Mouse (Mus musculus) fat pad, adult 2 months (tissue): ENCODE measurements at regions not wholly inside any gene's neighbourhood (a gene's known extent, or its start where the extent isn't known, plus 50 kb on each side); places are given as distances from the start of the nearest gene placed in this dataset.
"Not testable (repeated sequence)": the region's sequence is repeated elsewhere in the genome, so short reads cannot be mapped to it uniquely, and the experiment has no call there.

Experiments used
- DNase-seq: peaks from one replicate; pipeline ENCODE4 v3.0.0-alpha.2; 2011; ENCODE audit warnings: low read depth, low spot score; ENCODE audit errors: extremely low read depth

DNA sequence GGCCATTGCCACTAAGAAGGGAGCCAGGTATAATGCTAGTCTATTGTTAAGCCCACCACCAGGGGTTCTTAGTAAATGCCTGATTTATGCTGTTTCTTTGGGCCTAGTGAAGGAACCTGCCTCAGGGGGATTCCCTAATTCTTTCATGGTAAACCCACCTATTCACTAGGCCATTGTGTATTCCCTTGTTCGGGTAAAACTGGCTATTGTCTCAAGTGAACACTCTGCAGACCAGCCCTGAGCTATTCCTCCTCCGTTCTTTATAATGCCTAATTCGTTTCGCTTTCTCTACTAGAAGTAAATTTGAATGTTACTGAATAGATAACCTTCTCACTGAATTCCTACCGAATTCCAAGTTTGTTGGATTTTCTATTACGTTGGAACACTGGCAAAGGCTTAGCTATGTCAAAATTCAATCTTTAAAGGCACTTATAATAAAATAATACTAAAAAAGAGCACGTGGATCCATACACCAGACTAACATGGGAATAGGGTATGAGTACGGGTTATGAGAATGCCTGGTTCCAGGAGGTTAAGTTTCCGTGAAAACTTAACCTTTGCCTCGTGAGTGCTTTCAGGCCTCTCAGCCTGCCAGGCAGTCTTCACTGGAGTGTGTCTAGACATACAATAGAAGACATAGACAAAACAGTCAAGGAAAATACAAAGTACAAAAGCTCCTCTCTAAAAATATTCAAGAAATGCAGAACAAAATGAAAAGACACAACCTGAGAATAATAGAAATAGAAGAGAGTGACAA, 536.8 kb upstream of the Cntn5 start:
- not testable (repeated sequence) for DNase-seq

DNA sequence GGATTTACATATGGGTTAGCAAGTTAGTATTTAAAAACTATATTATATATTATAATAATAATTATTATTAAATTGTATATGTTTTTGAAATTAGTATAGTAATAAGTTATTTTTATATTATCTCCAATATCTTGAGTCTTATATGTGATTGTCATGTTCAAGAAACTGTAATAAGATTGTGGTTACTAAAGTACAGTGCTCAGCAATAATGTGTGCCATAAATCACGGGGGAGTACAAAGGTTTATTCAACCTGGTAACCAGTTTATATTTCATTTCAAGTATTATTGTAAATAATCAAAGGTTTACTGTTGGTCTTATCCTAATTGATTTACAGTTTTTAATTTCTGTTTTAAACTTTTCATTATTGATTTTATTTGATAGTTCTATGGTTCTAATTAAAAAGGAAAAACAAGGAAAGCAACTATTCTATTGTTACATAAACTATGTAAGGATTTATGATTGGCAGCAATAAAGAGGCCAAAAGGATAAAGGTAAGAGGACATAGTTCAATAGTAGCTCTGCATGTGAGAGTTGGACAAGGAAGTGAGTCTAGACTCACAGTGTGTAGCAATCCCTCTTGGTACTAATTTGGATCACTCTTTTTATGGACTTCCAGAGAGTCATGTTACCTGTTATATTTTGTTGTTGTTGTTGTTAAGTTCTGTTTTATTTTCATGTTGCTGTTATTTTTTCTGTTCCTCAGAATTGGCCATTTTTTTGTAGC, 532.0 kb upstream of the Cntn5 start:
- DNase-seq: no peak

DNA sequence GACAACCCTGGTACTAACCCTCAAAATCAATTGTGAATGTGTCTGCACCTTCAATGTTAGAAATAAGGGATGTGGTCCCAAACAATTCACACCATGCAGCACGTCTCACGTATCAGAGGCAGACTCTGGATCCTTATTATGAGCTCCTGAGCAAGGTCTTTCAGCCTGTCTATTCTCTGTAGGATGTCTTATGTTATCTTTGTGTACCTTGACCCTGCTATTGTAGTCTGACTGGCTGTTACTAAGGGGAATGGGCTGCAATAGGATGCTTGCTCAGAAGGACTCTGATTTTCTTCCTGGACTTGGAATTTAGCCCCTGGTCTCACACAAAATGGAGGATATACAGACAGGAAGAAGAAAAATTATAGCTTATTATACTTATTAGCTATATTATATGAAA, 531.4 kb upstream of the Cntn5 start:
- DNase-seq: no peak

DNA sequence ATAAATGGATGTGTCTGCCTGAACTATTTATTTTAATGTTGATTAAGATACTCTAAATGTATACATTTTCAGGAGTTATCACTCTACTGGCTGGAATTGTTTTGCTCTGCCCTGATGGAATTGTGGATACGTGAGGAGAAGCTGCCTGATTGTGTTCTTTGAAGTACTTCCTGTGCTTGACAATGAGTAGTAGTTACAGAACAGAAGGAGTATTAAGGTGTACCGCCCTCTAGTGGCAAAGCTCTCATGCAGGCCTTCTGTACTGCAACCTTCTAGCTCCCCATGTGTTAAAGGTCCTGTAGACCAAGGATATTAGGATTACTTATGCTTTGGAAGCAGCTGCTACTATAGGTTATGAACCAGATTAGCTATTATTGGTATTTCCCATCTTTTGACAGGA, 530.4 kb upstream of the Cntn5 start:
- no peak for DNase-seq

DNA sequence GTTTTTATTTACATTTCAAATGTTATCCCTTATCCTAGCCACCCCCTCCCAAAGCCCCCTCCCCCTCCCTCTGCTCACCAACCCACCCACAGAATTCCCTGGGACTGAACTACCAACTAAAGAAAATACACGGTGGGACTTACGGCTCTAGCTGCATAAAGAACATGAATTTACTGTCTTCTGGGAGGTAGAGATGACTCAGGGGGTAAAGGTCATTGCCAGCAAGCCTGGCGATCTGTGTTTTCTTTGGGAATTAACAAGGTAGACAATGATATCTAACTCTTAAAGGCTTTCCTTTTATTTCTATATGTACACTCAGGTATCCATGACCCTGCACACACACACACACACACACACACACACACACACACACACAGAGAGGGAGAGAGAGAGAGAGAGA, 521.9 kb upstream of the Cntn5 start:
- no peak for DNase-seq

DNA sequence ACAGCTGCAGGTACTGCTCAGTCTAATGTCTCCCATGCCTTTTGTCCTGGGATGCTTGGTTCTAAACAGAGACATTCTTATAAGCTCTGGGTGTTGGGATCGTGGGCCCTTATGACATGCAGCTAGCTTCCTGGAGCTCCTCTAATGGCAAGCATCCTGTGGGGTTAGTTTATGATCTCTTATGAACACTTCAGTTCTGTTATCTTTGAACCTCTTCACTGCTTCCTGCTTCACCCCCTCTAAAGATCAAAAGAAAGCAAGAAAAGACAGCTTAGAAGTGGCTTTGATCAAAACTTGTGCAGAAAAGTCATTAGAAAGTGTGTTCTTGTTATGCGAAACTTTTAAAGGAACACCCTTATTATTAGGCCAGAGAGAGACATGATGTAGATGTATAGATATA, 492.3 kb upstream of the Cntn5 start:
- DNase-seq: no peak

DNA sequence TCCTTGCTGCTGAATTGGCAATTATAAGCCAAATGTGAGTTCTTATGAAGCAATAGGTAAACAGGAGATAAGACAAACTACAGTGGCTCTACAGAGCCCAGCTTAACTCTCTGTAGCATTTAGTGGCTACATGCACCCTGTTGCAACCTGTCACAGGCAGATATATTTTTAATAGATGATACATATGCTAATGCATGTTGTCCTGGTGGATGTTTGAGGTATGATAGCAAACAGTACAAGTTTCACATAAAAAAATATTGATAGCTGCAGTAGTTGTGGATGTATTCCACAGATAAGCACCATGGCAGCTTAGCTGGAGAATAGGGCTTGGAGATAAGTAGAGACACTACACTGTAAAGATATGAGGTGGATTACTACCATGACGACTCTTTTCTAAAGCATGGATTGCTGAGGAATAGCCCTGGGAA, 477.1 kb upstream of the Cntn5 start:
- no peak for DNase-seq

DNA sequence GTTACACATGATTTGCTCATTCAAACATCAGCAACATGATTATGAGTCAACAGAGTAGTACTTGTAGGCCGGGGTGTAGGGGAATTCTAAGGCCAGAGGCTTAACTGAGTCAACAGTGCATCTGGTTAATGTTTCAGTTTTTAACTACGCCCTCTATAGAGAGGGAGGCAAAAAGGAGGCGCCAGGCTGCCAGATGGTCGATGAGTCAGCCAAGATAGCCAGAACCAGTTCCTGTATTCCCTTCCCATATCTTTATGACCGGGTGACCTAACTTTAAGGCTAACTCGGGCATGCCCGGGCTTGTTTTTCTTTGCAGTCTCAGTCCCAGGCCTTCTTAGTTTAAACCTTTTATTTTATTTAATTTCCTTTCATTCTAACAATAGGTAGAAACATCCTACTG, 476.0 kb upstream of the Cntn5 start:
- no peak for DNase-seq

DNA sequence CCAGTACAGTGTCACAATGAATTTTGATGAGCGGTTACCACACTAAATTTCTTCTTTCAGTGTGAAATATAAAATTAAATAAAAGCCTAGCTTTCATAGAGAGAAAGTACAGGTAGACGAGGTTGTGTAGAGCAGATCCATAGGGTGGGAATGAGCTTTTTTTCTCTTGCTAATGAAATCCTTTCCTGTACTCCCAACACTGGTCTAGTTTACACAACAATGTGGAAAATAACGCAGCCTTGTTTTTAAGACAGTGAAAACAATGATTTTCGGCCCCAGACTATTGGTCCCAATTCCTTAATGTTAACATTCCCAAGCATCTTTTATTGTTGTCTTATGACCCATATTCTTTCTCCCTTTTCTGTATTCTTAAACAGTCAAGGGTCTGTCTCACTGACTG, 473.5 kb upstream of the Cntn5 start:
- DNase-seq: no peak

DNA sequence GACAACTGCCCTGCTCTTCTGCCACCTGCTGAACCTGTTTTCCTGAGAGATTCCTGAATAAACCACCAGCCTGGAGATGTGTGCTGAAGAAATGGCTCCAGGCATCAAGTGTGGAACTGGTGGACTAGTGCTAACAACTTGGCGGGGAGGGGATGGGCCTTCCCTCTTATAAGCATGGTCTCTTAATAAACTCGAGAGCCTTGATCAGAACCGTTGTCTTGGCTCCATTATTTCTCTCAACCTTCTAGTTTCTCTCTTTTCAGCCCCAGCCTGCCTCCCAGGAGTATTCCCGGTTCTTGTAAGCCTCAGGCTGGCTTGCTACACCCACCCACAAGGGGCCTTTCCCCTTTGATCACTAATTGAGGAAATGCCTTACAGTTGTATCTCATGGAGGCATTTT, 473.0 kb upstream of the Cntn5 start:
- no peak for DNase-seq

DNA sequence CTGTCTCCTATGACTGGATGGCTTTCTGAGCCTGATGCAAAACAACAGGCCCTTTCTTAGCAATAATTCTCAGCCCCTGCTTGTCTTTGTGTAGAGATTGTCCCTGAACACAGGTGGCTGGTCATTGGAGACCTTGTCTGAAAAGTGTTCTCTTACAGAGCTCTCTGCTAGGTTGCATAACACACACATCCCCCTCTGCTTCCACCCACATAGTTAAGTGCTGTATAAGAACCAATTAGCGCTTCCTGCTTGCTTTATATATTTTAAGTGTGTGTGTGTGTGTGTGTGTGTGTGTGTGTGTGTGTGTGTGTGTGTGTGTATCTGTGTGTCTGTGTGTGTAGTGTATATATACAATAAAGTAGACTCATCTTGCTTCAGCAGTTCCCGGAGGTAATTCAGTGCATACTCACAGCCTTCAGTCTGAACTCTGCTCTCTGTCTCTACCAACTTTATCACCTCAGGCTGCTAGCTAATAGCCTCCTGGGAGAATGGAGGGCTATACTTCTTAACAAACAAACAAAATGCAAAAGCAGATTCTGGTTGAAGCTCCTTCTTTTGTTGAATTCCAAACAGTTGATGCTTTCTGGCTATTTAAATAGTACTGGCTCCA, 468.8 kb upstream of the Cntn5 start:
- DNase-seq: no peak

DNA sequence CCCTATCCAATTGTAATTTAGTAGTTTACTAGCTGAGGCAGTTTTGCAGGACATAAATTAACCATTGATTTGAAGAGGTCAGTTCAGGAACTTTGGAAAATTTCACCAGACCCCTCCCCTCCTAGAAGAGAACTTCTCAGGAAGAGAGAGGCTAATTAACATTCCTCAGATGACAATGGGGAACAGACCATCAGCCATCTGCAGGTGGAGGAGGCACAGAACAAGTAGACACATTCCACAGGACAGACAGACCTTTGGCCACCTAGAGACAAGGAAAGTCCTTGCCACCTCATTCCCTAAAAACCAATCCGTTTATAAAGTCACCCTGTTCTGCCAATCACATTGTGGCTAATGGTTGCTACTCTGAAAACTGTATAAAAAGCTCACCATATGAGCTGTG, 463.5 kb upstream of the Cntn5 start:
- no peak for DNase-seq

DNA sequence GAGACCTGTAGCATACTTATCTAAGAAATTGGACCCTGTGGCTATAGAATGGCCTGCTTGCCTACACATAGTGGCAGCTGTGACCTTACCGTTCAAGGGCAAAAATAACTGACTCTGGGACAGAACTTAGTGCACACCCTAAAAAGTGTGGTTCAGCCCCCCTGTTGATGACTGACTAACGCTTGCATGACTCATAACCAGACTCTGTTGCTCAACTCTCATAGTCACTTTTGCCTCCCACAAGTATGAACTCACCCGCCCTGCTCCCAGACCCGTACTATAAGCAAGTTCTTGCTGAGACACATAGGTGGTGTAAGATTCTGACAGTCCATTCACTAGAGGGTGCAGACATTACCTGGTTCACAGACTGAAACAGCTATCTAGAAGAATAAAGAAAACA, 424.3 kb upstream of the Cntn5 start:
- DNase-seq: peak; percentile 5

DNA sequence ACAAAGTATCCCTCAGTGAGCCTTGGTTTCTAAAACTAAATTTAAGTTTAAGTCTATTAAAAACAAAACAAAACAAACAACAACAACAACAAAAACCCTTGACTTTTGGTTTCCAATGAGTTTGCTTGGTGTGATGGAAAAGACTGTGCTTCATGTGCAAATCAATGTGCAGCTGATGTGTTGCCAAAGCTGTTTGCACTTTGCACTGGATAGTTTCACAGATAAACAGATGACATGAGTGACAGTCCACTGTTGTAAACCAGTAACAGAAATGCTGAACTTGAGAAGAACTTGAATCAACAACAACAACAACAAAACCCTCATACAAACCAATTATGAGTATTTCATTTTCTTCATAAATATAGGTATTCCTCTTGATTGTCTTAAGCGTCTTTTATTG, 412.6 kb upstream of the Cntn5 start:
- no peak for DNase-seq

DNA sequence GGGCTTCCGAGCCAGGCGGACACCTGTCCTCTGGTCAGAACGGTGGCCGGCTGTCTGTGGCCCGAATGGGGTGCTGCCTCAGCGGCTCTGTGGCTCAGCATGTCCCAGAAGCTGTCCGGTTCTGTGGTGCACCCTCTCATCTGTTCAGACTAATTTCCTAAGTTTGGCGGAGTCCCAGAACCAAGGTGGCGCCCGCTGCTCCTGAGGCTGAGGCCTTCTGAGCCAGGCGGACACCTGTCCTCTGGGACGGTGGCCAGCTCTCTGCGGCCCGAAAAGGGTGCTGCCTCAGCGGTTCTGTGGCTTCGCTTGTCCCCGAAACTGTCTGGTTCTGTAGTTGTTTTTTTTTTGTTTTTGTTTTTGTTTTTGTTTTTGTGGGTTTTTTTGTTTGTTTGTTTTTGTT, 392.5 kb upstream of the Cntn5 start:
- not testable (repeated sequence) for DNase-seq

DNA sequence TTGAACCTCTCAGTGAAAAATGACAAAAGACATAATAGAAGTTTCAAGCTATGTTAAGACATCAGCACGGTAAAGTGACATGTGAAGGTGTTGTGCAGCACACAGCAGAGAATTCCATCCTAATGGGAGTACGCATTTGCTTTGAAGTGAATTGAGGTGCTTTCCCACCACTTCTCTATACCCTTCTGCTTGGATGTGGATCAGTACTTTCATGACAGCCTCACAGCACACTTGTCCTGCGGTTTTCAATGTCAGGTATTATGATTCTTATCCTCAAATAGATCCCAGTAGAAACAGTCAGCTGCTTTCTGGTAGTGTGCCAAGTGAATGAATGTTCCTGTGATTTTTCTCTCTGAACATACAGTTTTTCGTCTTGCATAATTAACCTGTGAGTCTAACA, 380.6 kb upstream of the Cntn5 start:
- no peak for DNase-seq

DNA sequence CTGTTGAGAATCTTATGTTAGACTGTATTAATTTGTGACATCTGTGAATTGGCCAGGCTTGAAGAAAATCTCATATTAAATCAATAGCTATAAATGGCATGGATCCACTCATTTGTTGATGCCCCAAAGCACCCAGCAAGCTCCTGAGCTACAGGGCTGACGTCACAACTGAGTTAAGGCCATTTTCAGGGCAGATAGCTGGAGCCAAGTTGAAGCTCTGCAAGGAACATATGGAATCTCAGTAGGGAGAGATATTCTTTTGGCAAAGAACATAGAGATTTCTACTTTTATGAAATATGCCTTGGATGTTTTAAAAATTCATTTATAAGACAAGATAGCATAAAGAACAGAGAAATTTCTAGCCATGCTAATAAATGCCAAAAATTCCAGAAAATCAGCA, 380.0 kb upstream of the Cntn5 start:
- no peak for DNase-seq

DNA sequence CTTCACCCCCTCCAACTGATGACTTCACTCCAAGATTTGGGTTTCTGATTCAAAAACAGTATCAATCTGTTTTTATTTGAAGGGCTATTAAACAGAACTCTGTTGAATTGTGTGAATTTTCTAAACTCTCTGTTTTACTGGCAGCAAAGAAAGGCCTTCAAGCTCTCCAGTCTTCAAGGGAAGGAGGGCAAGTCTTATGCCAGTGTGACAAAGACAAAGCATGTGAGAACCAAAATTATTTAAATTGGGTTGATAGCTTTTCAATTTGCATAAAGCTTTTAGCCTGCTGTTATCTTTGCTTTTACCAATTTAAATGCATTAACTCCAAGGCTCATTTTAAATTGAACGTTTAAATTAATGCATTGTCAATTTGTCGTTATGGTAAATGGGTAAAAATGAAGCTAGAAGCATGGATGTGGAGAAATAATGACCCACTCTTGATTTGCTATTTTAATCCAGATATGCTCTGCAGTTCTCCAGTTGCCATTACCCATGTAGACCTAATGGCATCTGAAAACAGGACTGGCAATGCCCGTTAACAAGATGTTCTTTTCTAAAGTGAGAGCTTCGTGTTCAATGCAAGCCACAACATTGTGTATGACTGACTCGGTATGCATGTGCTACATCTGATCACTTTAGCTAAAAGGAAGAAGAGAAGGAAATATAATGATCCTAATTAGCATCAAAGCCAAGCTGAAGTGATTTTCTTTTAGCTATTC, 375.0 kb upstream of the Cntn5 start:
- DNase-seq: no peak

DNA sequence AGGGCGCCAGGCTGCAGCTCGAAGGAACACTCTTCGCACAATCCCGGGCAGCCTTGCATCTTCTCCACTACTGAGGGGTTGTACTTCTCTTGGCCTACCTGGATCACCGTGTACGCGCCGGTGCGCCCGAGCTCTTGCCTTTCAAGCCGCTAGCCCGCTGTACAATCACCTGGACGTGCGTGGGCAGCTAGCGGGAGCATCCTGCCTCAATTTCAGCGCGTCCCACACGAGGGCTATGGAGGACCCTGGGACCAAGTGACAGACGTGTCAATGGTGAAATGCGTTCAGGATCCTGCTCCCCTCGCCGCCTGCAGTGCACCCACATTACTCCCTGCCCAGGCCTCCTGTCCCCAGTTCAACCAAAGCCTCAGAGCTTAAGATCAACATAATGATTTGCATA, 373.2 kb upstream of the Cntn5 start:
- DNase-seq: no peak

DNA sequence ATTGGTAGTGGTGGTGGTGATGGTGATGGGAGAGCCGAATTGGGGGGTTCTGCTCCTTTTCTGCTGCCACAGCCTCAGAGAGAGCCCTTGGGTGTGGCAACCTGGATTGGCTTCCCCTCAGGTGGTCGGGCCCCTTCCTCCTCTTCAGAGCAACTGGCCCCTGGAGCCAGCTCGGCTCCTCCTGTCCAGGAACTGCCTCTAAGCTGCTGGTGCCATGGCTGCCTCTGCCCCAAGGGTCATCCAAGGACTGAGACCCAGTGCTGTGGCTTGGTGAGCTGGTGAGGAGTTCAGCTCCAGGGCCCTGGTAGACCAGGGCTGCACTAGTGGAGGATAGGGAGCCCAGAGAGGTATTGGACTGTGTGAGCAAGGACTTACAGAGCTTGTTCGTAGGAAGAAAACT, 372.4 kb upstream of the Cntn5 start:
- DNase-seq: no peak

DNA sequence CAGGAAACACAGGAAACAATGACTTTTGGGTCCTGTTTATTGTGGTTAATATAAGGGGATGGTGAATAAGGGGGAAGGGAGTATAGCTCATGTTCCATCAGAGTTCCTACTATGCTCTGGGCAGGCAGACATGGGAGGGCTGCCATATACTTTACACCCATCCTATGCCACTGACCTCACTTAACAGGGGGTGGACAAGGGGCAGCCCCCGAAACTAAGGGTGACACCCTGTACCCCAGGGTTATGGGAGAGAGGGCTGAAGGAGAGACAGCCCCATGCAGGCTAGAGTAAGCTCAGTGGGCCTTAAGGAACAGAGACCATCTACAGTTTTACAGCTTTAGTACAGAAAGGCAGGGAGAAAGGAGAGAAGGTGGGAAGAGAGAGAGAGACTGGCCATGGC, 352.3 kb upstream of the Cntn5 start:
- DNase-seq: no peak

DNA sequence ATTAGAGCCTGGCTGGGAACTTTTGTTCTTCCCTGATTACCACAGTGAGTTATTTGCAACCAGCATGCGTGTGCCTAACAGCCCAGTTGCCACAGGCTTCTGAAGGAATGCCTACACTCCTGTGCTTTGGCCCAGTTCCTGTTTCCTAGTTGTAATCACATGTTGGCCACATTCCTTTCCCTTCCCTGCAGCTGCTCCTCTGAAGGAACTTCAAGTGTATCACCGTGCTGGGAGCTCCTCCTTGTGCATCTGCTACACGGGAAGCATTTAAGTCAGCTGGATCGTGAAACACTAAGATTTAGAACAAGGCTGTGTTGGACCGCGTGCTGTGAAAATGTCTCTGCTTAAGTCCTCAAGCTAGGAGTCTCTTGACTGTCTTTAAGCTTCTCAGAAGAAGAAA, 302.3 kb upstream of the Cntn5 start:
- peak; percentile 37 for DNase-seq
